Mouse (Mus musculus) forebrain, embryonic 16.5 days (tissue): ENCODE measurements at regions not wholly inside any gene's neighbourhood (a gene's known extent, or its start where the extent isn't known, plus 50 kb on each side); places are given as distances from the start of the nearest gene placed in this dataset.

Source experiments
- ATAC-seq: fragments of 200-750 bp; cut with Nextera tagmentation; 2 replicates; pipeline ENCODE4 v1.8.0; 2017; ENCODE audit warnings: mild to moderate bottlenecking, moderate library complexity
- H3K27ac ChIP-seq: fragments of 300-500 bp; sonication (generic); 2 replicates; pipeline ENCODE4 v1.5.1; 2014; ENCODE audit warnings: low read length, control low read depth
- H3K27me3 ChIP-seq: fragments of 300-500 bp; sonication (generic); replicated peaks from 2 replicates; pipeline ENCODE4 v1.6.1; 2014; ENCODE audit warnings: low read length; ENCODE audit not compliant: control insufficient read depth, insufficient read depth
- H3K36me3 ChIP-seq: fragments of 300-500 bp; sonication (generic); 2 replicates; pipeline ENCODE4 v1.6.1; 2014; ENCODE audit not compliant: control insufficient read depth, insufficient read depth
- H3K4me1 ChIP-seq: fragments of 300-500 bp; sonication (generic); replicated peaks from 2 replicates; pipeline ENCODE4 v1.6.1; 2014; ENCODE audit warnings: low read length; ENCODE audit not compliant: control insufficient read depth, insufficient read depth
- H3K4me2 ChIP-seq: fragments of 300-500 bp; sonication (generic); 2 replicates; pipeline ENCODE4 v1.6.1; 2014; ENCODE audit warnings: mild to moderate bottlenecking, low read length, control low read depth
- H3K4me3 ChIP-seq: fragments of 300-500 bp; sonication (generic); replicated peaks from 2 replicates; pipeline ENCODE4 v1.5.1; 2014; ENCODE audit warnings: mild to moderate bottlenecking, low read length, control low read depth
- H3K9ac ChIP-seq: fragments of 300-500 bp; sonication (generic); replicated peaks from 2 replicates; pipeline ENCODE4 v1.6.1; 2014; ENCODE audit warnings: low read depth, low read length, control low read depth
- H3K9me3 ChIP-seq: fragments of 300-500 bp; sonication (generic); 2 replicates; pipeline ENCODE4 v1.6.1; 2016; ENCODE audit warnings: low read length; ENCODE audit not compliant: control insufficient read depth
- WGBS: fragments of 180-500 bp; shearing (Covaris S2); extraction: QIAGEN DNeasy Blood & Tissue Kit; methylation state at CpG from one replicate; pipeline ENCODE4 v1.1.7; 2014; 5-methylcytosine and 5-hydroxymethylcytosine counted together

GRCm38 (mm10) chr19:14656022-14656388, 58.2 kb upstream of the Tle4 start:
- 46% methylated on average over 2 of the region's 2 CpGs for WGBS
- no peak for ATAC-seq

GRCm38 (mm10) chr19:14655302-14656021, 57.6 kb upstream of the Tle4 start:
- Histone ChIP-seq H3K9ac (no peak overlapping the region), H3K4me2 (no peak overlapping the region), H3K4me3 (no peak overlapping the region), H3K27ac (no peak overlapping the region), H3K36me3 (no peaks in the 10 kb centered on the region), H3K4me1 (no peaks in the 10 kb centered on the region), H3K9me3 (no peaks in the 10 kb centered on the region), H3K27me3 (no peaks in the 10 kb centered on the region)
- ATAC-seq: no peak
- WGBS: 89% methylated on average over 5 of the region's 5 CpGs

More at GRCm38 (mm10) chr19:14656022-14656388, 58.2 kb upstream of the Tle4 start:
- no peak overlapping the region for H3K4me2 ChIP-seq
- no peaks in the 10 kb centered on the region for H3K36me3 ChIP-seq
- no peaks in the 10 kb centered on the region for H3K9me3 ChIP-seq
- no peaks in the 10 kb centered on the region for H3K27me3 ChIP-seq
- no peak overlapping the region for H3K9ac ChIP-seq
- H3K27ac ChIP-seq: no peak overlapping the region
- H3K4me1 ChIP-seq: no peaks in the 10 kb centered on the region
- no peak overlapping the region for H3K4me3 ChIP-seq
